8 mouse cellular contexts compared by ENCODE assay signal in genomic region chr11:22859301-22859632, GRCm38 (mm10). TPM values are rescaled to one million over a fixed set of nuclear protein-coding genes. Genes with fewer than 3 reads are reported as not detected.
DNase-seq lines count a peak whose midpoint lies in the region; ATAC-seq and TF ChIP-seq lines count a peak whose summit lies in the region.

No protein-coding gene starts in this region.

- H3K27me3 ChIP-seq in heart, embryonic 16.5 days (ENCODE audit: control insufficient read depth, insufficient read depth, low read length): no peaks in the 10 kb centered on the region; the same call in 1 of the 2 replicates

- H3K4me1 ChIP-seq in bone marrow, adult 2 months (ENCODE audit: control insufficient read depth, insufficient read depth, low read length): peaks cover 3% of the 10 kb centered on the region; the same call in 1 of the 2 replicates
- peaks cover 15% of the 10 kb centered on the region; the same call in 1 of the 2 replicates for H3K4me1 ChIP-seq in heart, embryonic 16.5 days (ENCODE audit: control insufficient read depth, insufficient read depth, low read length)

- intact Hi-C loops in left cerebral cortex, adult 2 months (cut with DNase I): loop anchor here (2.0 to 5.0 kb wide), 4 partner anchors 28 to 228 kb away; no protein-coding TSS in a partner anchor
- intact Hi-C loops in left cerebral cortex, postnatal 14 days (cut with DNase I): loop anchor here (5.0 kb wide), 1 partner anchor 98 kb away; no protein-coding TSS in a partner anchor

- WGBS in bone marrow, adult 2 months: 2% methylated on average over 39 of the region's 41 CpGs
- 0% methylated on average over 40 of the region's 41 CpGs for WGBS in heart, embryonic 16.5 days

- TF ChIP-seq CTCF in left cerebral cortex, adult 2 months (IDR thresholded peaks at IDR 0.05): no peak
- no peak for TF ChIP-seq CTCF in bone marrow, adult 2 months (IDR thresholded peaks at IDR 0.05; ENCODE audit: control insufficient read depth, insufficient read depth, low read length)

- peak overlapping the region; percentile 93 for H3K4me3 ChIP-seq in left cerebral cortex, adult 2 months
- peak overlapping the region; percentile 92 for H3K4me3 ChIP-seq in bone marrow, adult 2 months (replicated peaks; ENCODE audit: control insufficient read depth, low read depth, low read length)
- H3K4me3 ChIP-seq in heart, embryonic 16.5 days (ENCODE audit: low read length): peak overlapping the region; percentile 90

- H3K9me3 ChIP-seq in heart, embryonic 16.5 days (replicated peaks; ENCODE audit: control insufficient read depth, low read length): no peaks in the 10 kb centered on the region

- H3K36me3 ChIP-seq in heart, embryonic 16.5 days (ENCODE audit: control insufficient read depth, insufficient read depth): no peaks in the 10 kb centered on the region

- peak; percentile 59 for ATAC-seq in heart, embryonic 16.5 days (replicated peaks; ENCODE audit: extremely low read depth, insufficient read depth, low FRiP score)

- peak overlapping the region; percentile 80 for H3K9ac ChIP-seq in heart, embryonic 16.5 days (ENCODE audit: low read length)

- TF ChIP-seq POLR2A in bone marrow, adult 2 months (IDR thresholded peaks at IDR 0.05; ENCODE audit: borderline replicate concordance, control insufficient read depth, low read depth, low read length): no peak

- H3K4me2 ChIP-seq in heart, embryonic 16.5 days (ENCODE audit: low read depth, low read length): peak overlapping the region; percentile 96

- no peak for DNase-seq in left cerebral cortex, adult 2 months (ENCODE audit: extremely low spot score in 1 of 2, low spot score in 2 of 2)
- no peak for DNase-seq in left cerebral cortex, postnatal 14 days (ENCODE audit: low spot score in 2 of 2)
- peak; percentile 62 for DNase-seq in lung, postnatal 14 days
- DNase-seq in thymus, adult 18-20 months: no peak
- DNase-seq in adrenal gland, adult 18-20 months (ENCODE audit: low spot score in 2 of 2): no peak
- DNase-seq in gastrocnemius, postnatal 25 days: no peak

- peak overlapping the region; percentile 91 for H3K27ac ChIP-seq in left cerebral cortex, adult 2 months
- H3K27ac ChIP-seq in bone marrow, adult 2 months (ENCODE audit: control insufficient read depth, insufficient read depth, low read depth, low read length, poor library complexity): peak overlapping the region; percentile 92
- peak overlapping the region; percentile 74 for H3K27ac ChIP-seq in heart, embryonic 16.5 days (ENCODE audit: low read length)

RNA-seq across cellular contexts. Expression of gene B3gnt2, which starts 1.5 kb away (rescaled TPM):
- total RNA-seq in left cerebral cortex, adult 2 months (2021): 10 to 100 TPM; 13.8 to 16.0 TPM
- total RNA-seq in left cerebral cortex, postnatal 14 days (2021): 10 to 100 TPM in 1 of 2 experiments, 1 to 10 TPM in 1; 7.9 to 14.4 TPM
- 0.54 and 6.2 TPM in 2 replicates for polyA plus RNA-seq in bone marrow, adult 2 months (2011; ENCODE audit: insufficient read depth, insufficient read length, low replicate concordance, missing spikeins)
- 6.4 and 6.9 TPM in 2 replicates for polyA plus RNA-seq in heart, embryonic 16.5 days (2015; fragmentation: Nextera tagmentation; extraction: Ambion mirVana)
- total RNA-seq in adrenal gland, adult 18-20 months (2021): 10 to 100 TPM; 34.6 to 60.6 TPM
- 1 to 10 TPM; 2.1 to 2.4 TPM for total RNA-seq in gastrocnemius, postnatal 25 days (2021)
